Comparison of ENCODE assay signal across 8 mouse cellular contexts in the genomic region with DNA sequence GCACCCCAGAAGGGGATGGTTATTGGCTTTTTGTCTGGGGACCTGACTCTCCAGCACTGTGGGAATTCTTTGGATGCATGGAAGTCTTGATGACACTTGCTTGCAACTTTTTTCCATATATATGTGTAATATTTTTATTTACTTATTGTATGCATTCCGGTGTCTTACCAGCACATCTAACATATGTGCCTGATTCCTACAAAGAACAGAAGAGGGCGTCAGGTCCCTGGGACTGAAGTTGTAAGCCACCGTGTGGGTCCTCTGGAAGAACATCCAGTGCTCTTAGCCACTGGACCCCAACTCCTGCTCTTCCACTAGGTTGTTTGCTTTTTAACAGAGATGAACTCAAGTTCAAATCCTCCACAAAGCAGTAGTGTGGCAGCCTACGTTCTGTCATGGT.
DNase-seq lines count a peak whose midpoint lies in the region; ATAC-seq and TF ChIP-seq lines count a peak whose summit lies in the region.
"Had no signal": no experiment of that assay in that cellular context is flagged by ENCODE, and none has a peak within 500 bp of the region (broad histone marks: within the 10 kb centered on the region; RNA-seq: fewer than 3 reads in every experiment).

No protein-coding gene starts in this region.

- H3K4me1 ChIP-seq in heart, embryonic 14.5 days (ENCODE audit: control insufficient read depth in 2 of 2, insufficient read depth in 2 of 2, low read length in 2 of 2), result peaks cover 61 to 78% of the 10 kb centered on the region in 2 experiments
- H3K4me1 ChIP-seq in megakaryocyte, embryonic 14.5 days, result peaks cover 100% of the 10 kb centered on the region
- peaks cover 96% of the 10 kb centered on the region for H3K4me1 ChIP-seq in embryonic facial prominence, embryonic 10.5 days
- peaks cover 22% of the 10 kb centered on the region for H3K4me1 ChIP-seq in stomach, postnatal 0 days (replicated peaks; ENCODE audit: control insufficient read depth, insufficient read depth)

- DNase-seq in heart, postnatal 36 days, result no peak
- no peak for DNase-seq in embryonic facial prominence, embryonic 10.5 days (ENCODE audit: low spot score)
- DNase-seq in stomach, postnatal 0 days (ENCODE audit: low spot score), result no peak
- DNase-seq: right cerebral cortex, postnatal 25 days had no signal

- no peaks in the 10 kb centered on the region for H3K9me3 ChIP-seq in heart, embryonic 14.5 days (ENCODE audit: control insufficient read depth, low read length)
- H3K9me3 ChIP-seq in megakaryocyte, embryonic 14.5 days, result no peaks in the 10 kb centered on the region
- no peaks in the 10 kb centered on the region for H3K9me3 ChIP-seq in embryonic facial prominence, embryonic 10.5 days
- no peaks in the 10 kb centered on the region for H3K9me3 ChIP-seq in stomach, postnatal 0 days (ENCODE audit: control insufficient read depth, low read length)

- H3K27ac ChIP-seq in heart, embryonic 14.5 days (replicated peaks in 1 of 2; ENCODE audit: control insufficient read depth in 1 of 2, insufficient read depth in 1 of 2, low read depth in 2 of 2, low read length in 2 of 2), result peak overlapping the region; percentile 29 to 87; a peak in 3 of 4 replicates
- H3K27ac ChIP-seq in embryonic facial prominence, embryonic 10.5 days (replicated peaks), result peak overlapping the region; percentile 76; the same call in 1 of the 2 replicates
- H3K27ac ChIP-seq in stomach, postnatal 0 days (replicated peaks), result no peak overlapping the region

- no peak overlapping the region; the same call in 1 of the 2 replicates for H3K4me2 ChIP-seq in heart, embryonic 14.5 days (ENCODE audit: low read length)
- H3K4me2 ChIP-seq in stomach, postnatal 0 days (replicated peaks; ENCODE audit: low read depth), result no peak overlapping the region

- no peaks in the 10 kb centered on the region for H3K36me3 ChIP-seq in heart, embryonic 14.5 days (ENCODE audit: control insufficient read depth, insufficient read depth, low read length)
- H3K36me3 ChIP-seq in megakaryocyte, embryonic 14.5 days (replicated peaks; ENCODE audit: low read length), result no peaks in the 10 kb centered on the region
- H3K36me3 ChIP-seq in embryonic facial prominence, embryonic 10.5 days (replicated peaks), result no peaks in the 10 kb centered on the region
- no peaks in the 10 kb centered on the region for H3K36me3 ChIP-seq in stomach, postnatal 0 days (ENCODE audit: control insufficient read depth, insufficient read depth, low read length)

- WGBS in heart, embryonic 14.5 days, result 52% methylated on average over 4 of the region's 4 CpGs
- WGBS in embryonic facial prominence, embryonic 10.5 days, result 68% methylated on average over 4 of the region's 4 CpGs
- WGBS in stomach, postnatal 0 days, result 79% methylated on average over 4 of the region's 4 CpGs

- H3K27me3 ChIP-seq in heart, embryonic 14.5 days (ENCODE audit: control insufficient read depth, insufficient read depth, low read length), result no peaks in the 10 kb centered on the region
- no peaks in the 10 kb centered on the region for H3K27me3 ChIP-seq in megakaryocyte, embryonic 14.5 days (replicated peaks)
- H3K27me3 ChIP-seq in embryonic facial prominence, embryonic 10.5 days (replicated peaks; ENCODE audit: low read depth, poor library complexity, severe bottlenecking), result peaks cover 15% of the 10 kb centered on the region
- H3K27me3 ChIP-seq in stomach, postnatal 0 days (ENCODE audit: control insufficient read depth, insufficient read depth, low read length), result no peaks in the 10 kb centered on the region

- H3K9ac ChIP-seq in heart, embryonic 14.5 days (ENCODE audit: low read length), result no peak overlapping the region
- H3K9ac ChIP-seq in stomach, postnatal 0 days (ENCODE audit: low read length), result no peak overlapping the region

- intact Hi-C loops in heart, postnatal 36 days (cut with DNase I), result no loop called here

- TF ChIP-seq EP300 in stomach, postnatal 0 days (optimal IDR thresholded peaks at IDR 0.05), result no peak

- no peak for ATAC-seq in heart, embryonic 14.5 days (ENCODE audit: insufficient number of reproducible peaks, insufficient read depth, low FRiP score, low read depth)
- no peak for ATAC-seq in megakaryocyte, adult 5-6 weeks (ENCODE audit: poor library complexity, severe bottlenecking)
- ATAC-seq in stomach, postnatal 0 days (ENCODE audit: low FRiP score, low TSS enrichment), result no peak
- no peak for ATAC-seq in inflammation-experienced regulatory T-cells, adult 6 months

- H3K4me3 ChIP-seq in heart, embryonic 14.5 days (ENCODE audit: control insufficient read depth in 1 of 2, insufficient read depth in 1 of 2, low read depth in 1 of 2, low read length in 2 of 2), result no peak overlapping the region
- peak overlapping the region; percentile 93 for H3K4me3 ChIP-seq in megakaryocyte, embryonic 14.5 days (replicated peaks)
- H3K4me3 ChIP-seq in embryonic facial prominence, embryonic 10.5 days, result no peak overlapping the region
- H3K4me3 ChIP-seq in stomach, postnatal 0 days (ENCODE audit: low read depth, low read length), result no peak overlapping the region

- peak; percentile 51 for TF ChIP-seq CTCF in stomach, postnatal 0 days (IDR thresholded peaks at IDR 0.05; ENCODE audit: low read depth)
